Mouse (Mus musculus): ENCODE results near the gene Tpt1.
"Not testable (repeated sequence)": the region's sequence is repeated elsewhere in the genome, so short reads cannot be mapped to it uniquely, and the experiment has no call there.

Gene Tpt1

GRCm38 (mm10) chr14:75844867-75845697 is at the start of gene Tpt1:
Tpt1 (plus strand) TSS chr14:75845093.
- DNase-seq, result peak; percentile 98 to 99

- DNase-seq, result no peak
Measured at GRCm38 (mm10) chr14:75795918-75796317, 49.0 kb upstream of the Tpt1 start.

- peak; percentile 71 to 82 for DNase-seq
Measured at GRCm38 (mm10) chr14:75797769-75798386, 47.0 kb upstream of the Tpt1 start.

- peak; percentile 86 to 88 for DNase-seq
Measured at GRCm38 (mm10) chr14:75807800-75808199, 37.1 kb upstream of the Tpt1 start.

- peak in 1 of 2 experiments; percentile 69 for DNase-seq
Measured at GRCm38 (mm10) chr14:75809931-75810330, 35.0 kb upstream of the Tpt1 start.

- DNase-seq, result no peak
Measured at GRCm38 (mm10) chr14:75818528-75818927, 26.4 kb upstream of the Tpt1 start.

GRCm38 (mm10) chr14:75819341-75819740 is 25.6 kb upstream of the Tpt1 start:
- DNase-seq, result no peak

GRCm38 (mm10) chr14:75820007-75820406 is 24.9 kb upstream of the Tpt1 start:
- peak in 1 of 2 experiments; percentile 63 for DNase-seq

- no peak for DNase-seq
Measured at GRCm38 (mm10) chr14:75826851-75827410, 18.0 kb upstream of the Tpt1 start.

GRCm38 (mm10) chr14:75828221-75828620 is 16.7 kb upstream of the Tpt1 start:
- DNase-seq, result no peak

- DNase-seq, result peak; percentile 89 to 94
Measured at GRCm38 (mm10) chr14:75828866-75829806, 15.8 kb upstream of the Tpt1 start.

GRCm38 (mm10) chr14:75829817-75830216 is 15.1 kb upstream of the Tpt1 start:
- not testable (repeated sequence) for DNase-seq

- peak in 1 of 2 experiments; percentile 34 for DNase-seq
Measured at GRCm38 (mm10) chr14:75832031-75832430, 12.9 kb upstream of the Tpt1 start.

- DNase-seq, result peak in 1 of 2 experiments; percentile 64
Measured at GRCm38 (mm10) chr14:75832982-75833381, 11.9 kb upstream of the Tpt1 start.

GRCm38 (mm10) chr14:75833546-75834250 is 11.2 kb upstream of the Tpt1 start:
- peak; percentile 63 to 67 for DNase-seq

GRCm38 (mm10) chr14:75834251-75834738 is 10.6 kb upstream of the Tpt1 start:
- DNase-seq, result peak; percentile 86 to 94

GRCm38 (mm10) chr14:75834739-75835381 is 10.0 kb upstream of the Tpt1 start:
- peak; percentile 78 to 81 for DNase-seq

- no peak for DNase-seq
Measured at GRCm38 (mm10) chr14:75836579-75836978, 8.3 kb upstream of the Tpt1 start.

- no peak for DNase-seq
Measured at GRCm38 (mm10) chr14:75837048-75837916, 7.6 kb upstream of the Tpt1 start.

- DNase-seq, result not testable (repeated sequence)
Measured at GRCm38 (mm10) chr14:75841758-75842157, 3.1 kb upstream of the Tpt1 start.
